Mouse (Mus musculus) heart, postnatal 0 days (tissue): Measurements from ENCODE around the gene Lrp5.

Experiments used
- CTCF ChIP-seq: IDR thresholded peaks from 2 replicates; pipeline ENCODE4 v1.5.1; 2016; ENCODE audit warnings: antibody characterized with exemption, control low read depth, low read depth
- EP300 ChIP-seq: IDR thresholded peaks from 2 replicates; pipeline ENCODE4 v1.6.1; 2016; ENCODE audit warnings: antibody characterized with exemption, low read depth

DNA sequence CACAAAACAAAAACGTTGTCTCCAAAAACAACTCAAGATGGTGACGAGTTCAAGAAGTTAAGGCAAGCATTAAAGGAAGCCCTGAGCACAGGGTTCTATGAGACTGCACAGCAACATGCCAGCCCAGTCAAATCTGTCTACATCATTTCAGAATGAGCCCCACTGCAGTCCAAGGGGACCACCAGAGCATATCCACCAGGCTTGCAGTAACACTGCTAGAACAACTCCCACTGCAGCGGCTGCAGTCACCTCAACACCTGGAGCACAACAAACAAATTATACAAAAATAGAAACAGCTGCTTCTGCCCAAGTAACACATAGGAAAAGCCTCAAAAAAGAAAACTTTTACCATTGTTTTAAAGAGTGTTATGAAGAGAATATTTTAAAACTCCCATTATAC lies 151.4 kb downstream of the Lrp5 start:
- no peak for TF ChIP-seq CTCF
- no peak for TF ChIP-seq EP300
